Mouse (Mus musculus) CD4-positive naive resting alpha-beta T cell, adult 57 days (primary cell): ENCODE results near the gene Trdmt1. TPM values are rescaled to one million over a fixed set of nuclear protein-coding genes. Genes with fewer than 3 reads are reported as not detected.

ENCODE experiments used
- total RNA-seq: library from RNA; stranded (reverse); gene quantifications from one replicate; pipeline ENCODE4 v1.2.4, GENCODE M21; 2023

Gene Trdmt1
- total RNA-seq = 4.7 TPM

GRCm38 (mm10) chr2:13544193-13544824 is at the start of gene Trdmt1:
Trdmt1 (minus strand) TSS chr2:13544668.

GRCm38 (mm10) chr2:13573408-13574065 is 29.1 kb upstream of the Trdmt1 start, which contains the start of gene Vim:
Vim (plus strand) TSS chr2:13573927.

GRCm38 (mm10) chr2:13491734-13492133 is 52.7 kb downstream of the Trdmt1 start, which contains the start of gene Cubn:
Cubn (minus strand) TSS chr2:13491813.

Other genes starting within 250 kb of the Trdmt1 start
- 0.06 TPM for gene Cubn, start 52.9 kb downstream of the Trdmt1 start, total RNA-seq
- 346 TPM for gene Vim, start 29.3 kb upstream of the Trdmt1 start, total RNA-seq
- 80.7 TPM for gene St8sia6, start 249.4 kb upstream of the Trdmt1 start, total RNA-seq